Mouse (Mus musculus) monocyte, adult 5-6 weeks (primary cell): Measurements from ENCODE around the gene Svop. TPM values are rescaled to one million over a fixed set of nuclear protein-coding genes. Genes with fewer than 3 reads are reported as not detected.

Source experiments
- ATAC-seq: fragments of 153-309, 156-312 bp; replicated peaks from 2 replicates; pipeline ENCODE4 v1.8.0; 2017; ENCODE audit warnings: mild to moderate bottlenecking; ENCODE audit not compliant: low TSS enrichment, insufficient number of reproducible peaks, severe bottlenecking, poor library complexity, low FRiP score
- total RNA-seq: library from RNA; stranded (forward); fragments of 200-1000, 200-491, 200-594 nt; gene quantifications from 3 replicates; pipeline ENCODE4 v1.2.3, GENCODE M21; 2017

Gene Svop
- total RNA-seq, 1 experiment from 2014 or later, result not detected

- ATAC-seq, result no peak
Observed at GRCm38 (mm10) chr5:114057129-114057731, 34.1 kb downstream of the Svop start.

- ATAC-seq, result peak; percentile 62; the same call in 1 of the 2 replicates
Observed at GRCm38 (mm10) chr5:114052246-114052761, 39.1 kb downstream of the Svop start.

GRCm38 (mm10) chr5:114048731-114049308, 42.5 kb downstream of the Svop start:
- no peak for ATAC-seq

GRCm38 (mm10) chr5:114047182-114047581, 44.2 kb downstream of the Svop start:
- no peak for ATAC-seq

GRCm38 (mm10) chr5:114046604-114047003, 44.8 kb downstream of the Svop start:
- ATAC-seq, result no peak

- no peak for ATAC-seq
Observed at GRCm38 (mm10) chr5:114046151-114046550, 45.2 kb downstream of the Svop start.

GRCm38 (mm10) chr5:114045134-114045533, 46.2 kb downstream of the Svop start:
- no peak for ATAC-seq

GRCm38 (mm10) chr5:114043800-114044199, 47.6 kb downstream of the Svop start:
- no peak for ATAC-seq

GRCm38 (mm10) chr5:114041327-114041930, 49.9 kb downstream of the Svop start:
- ATAC-seq, result peak; percentile 68

GRCm38 (mm10) chr5:114040911-114041310, 50.5 kb downstream of the Svop start:
- ATAC-seq, result no peak

- no peak for ATAC-seq
Observed at GRCm38 (mm10) chr5:114040508-114040907, 50.9 kb downstream of the Svop start.

- ATAC-seq, result no peak
Observed at GRCm38 (mm10) chr5:114035111-114035510, 56.3 kb downstream of the Svop start.

- ATAC-seq, result no peak
Observed at GRCm38 (mm10) chr5:114034393-114034792, 57.0 kb downstream of the Svop start.

- no peak for ATAC-seq
Observed at GRCm38 (mm10) chr5:114032161-114032763, 59.1 kb downstream of the Svop start.

- no peak for ATAC-seq
Observed at GRCm38 (mm10) chr5:114030652-114031051, 60.7 kb downstream of the Svop start.

GRCm38 (mm10) chr5:114028111-114028510, 63.3 kb downstream of the Svop start:
- no peak for ATAC-seq

GRCm38 (mm10) chr5:114027217-114027944, 64.0 kb downstream of the Svop start:
- no peak for ATAC-seq

GRCm38 (mm10) chr5:114024885-114025284, 66.5 kb downstream of the Svop start:
- no peak for ATAC-seq

GRCm38 (mm10) chr5:114024390-114024789, 67.0 kb downstream of the Svop start:
- no peak for ATAC-seq
